Comparison of ENCODE assay signal across 25 mouse cellular contexts in genomic region chr16:76369236-76369635, GRCm38 (mm10). TPM values are rescaled to one million over a fixed set of nuclear protein-coding genes. Genes with fewer than 3 reads are reported as not detected.
A peak's percentile ranks its signal among the peaks of the same experiment; 100 is the strongest.
DNase-seq lines count a peak whose midpoint lies in the region; ATAC-seq lines count a peak whose summit lies in the region.
"Had no signal": no experiment of that assay in that cellular context is flagged by ENCODE, and none has a peak within 500 bp of the region (broad histone marks: within the 10 kb centered on the region; RNA-seq: fewer than 3 reads in every experiment).

No protein-coding gene starts in this region.

- no peak overlapping the region for H3K27ac ChIP-seq in heart, embryonic 11.5 days (ENCODE audit: low read depth, low read length)
- H3K27ac ChIP-seq in liver, embryonic 13.5 days = peak overlapping the region; percentile 15; the same call in 1 of the 2 replicates
- H3K27ac ChIP-seq in liver, embryonic 11.5 days (ENCODE audit: low read depth, low read length) = no peak overlapping the region
- no peak overlapping the region for H3K27ac ChIP-seq in liver, embryonic 16.5 days (ENCODE audit: low read length)
- H3K27ac ChIP-seq: embryonic facial prominence, embryonic 12.5 days; forebrain, embryonic 15.5 days; hindbrain, embryonic 13.5 days; limb, embryonic 13.5 days; stomach, postnatal 0 days had no signal

- H3K9ac ChIP-seq in heart, embryonic 11.5 days (ENCODE audit: low read depth, low read length) = no peak overlapping the region
- peak overlapping the region; percentile 100; the same call in 1 of the 2 replicates for H3K9ac ChIP-seq in liver, embryonic 13.5 days
- no peak overlapping the region for H3K9ac ChIP-seq in liver, embryonic 11.5 days (ENCODE audit: low read depth, low read length)
- no peak overlapping the region for H3K9ac ChIP-seq in liver, embryonic 16.5 days (ENCODE audit: low read depth, low read length)
- H3K9ac ChIP-seq: embryonic facial prominence, embryonic 12.5 days; forebrain, embryonic 15.5 days; limb, embryonic 13.5 days; midbrain, embryonic 12.5 days had no signal

- peaks cover 11% of the 10 kb centered on the region; the same call in 1 of the 2 replicates for H3K4me1 ChIP-seq in heart, embryonic 11.5 days (ENCODE audit: control insufficient read depth, insufficient read depth, low read length)
- peaks cover 78% of the 10 kb centered on the region for H3K4me1 ChIP-seq in liver, embryonic 13.5 days (replicated peaks)
- H3K4me1 ChIP-seq in liver, embryonic 11.5 days (replicated peaks; ENCODE audit: control insufficient read depth, insufficient read depth, low read length) = peaks cover 54% of the 10 kb centered on the region
- H3K4me1 ChIP-seq in liver, embryonic 16.5 days (ENCODE audit: control insufficient read depth, low read depth, low read length) = peaks cover 52% of the 10 kb centered on the region

- intact Hi-C loops in gastrocnemius, postnatal 36 days (cut with DNase I) = no loop called here

- peak; percentile 69 for DNase-seq in heart, adult 11 months
- DNase-seq in liver, embryonic 13.5 days = no peak
- no peak for DNase-seq in liver, embryonic 11.5 days (ENCODE audit: low spot score)
- peak; percentile 44 for DNase-seq in induced T-regulatory cell, adult 2 months (ENCODE audit: low read depth)
- no peak for DNase-seq in gastrocnemius, postnatal 36 days
- DNase-seq: adrenal gland, postnatal 10 days; cerebellum, adult 11 months; embryo, embryonic 11 days; heart, postnatal 4 days; lung, adult 2 months; lung, postnatal 14 days; right cerebral cortex, adult 18-20 months; right cerebral cortex, postnatal 4 days; thymus, adult 18-20 months; thymus, postnatal 25 days had no signal

- no peaks in the 10 kb centered on the region for H3K27me3 ChIP-seq in heart, embryonic 11.5 days (ENCODE audit: control insufficient read depth, insufficient read depth, low read length)
- no peaks in the 10 kb centered on the region for H3K27me3 ChIP-seq in liver, embryonic 13.5 days
- H3K27me3 ChIP-seq in liver, embryonic 11.5 days (replicated peaks; ENCODE audit: control insufficient read depth, insufficient read depth, low read length) = no peaks in the 10 kb centered on the region
- no peaks in the 10 kb centered on the region for H3K27me3 ChIP-seq in liver, embryonic 16.5 days (ENCODE audit: control insufficient read depth, insufficient read depth, low read depth, low read length)
- H3K27me3 ChIP-seq: embryonic facial prominence, embryonic 12.5 days; forebrain, embryonic 15.5 days; hindbrain, embryonic 13.5 days; limb, embryonic 13.5 days; midbrain, embryonic 12.5 days; Patski had no signal

- WGBS in heart, embryonic 11.5 days (ENCODE audit: insufficient replicate concordance) = 69% methylated on average over 9 of the region's 9 CpGs
- 74% methylated on average over 9 of the region's 9 CpGs for WGBS in liver, embryonic 13.5 days (ENCODE audit: insufficient replicate concordance)
- WGBS in liver, embryonic 11.5 days = 75% methylated on average over 9 of the region's 9 CpGs
- 76% methylated on average over 9 of the region's 9 CpGs for WGBS in liver, embryonic 16.5 days (ENCODE audit: insufficient replicate concordance)

- no peak for ATAC-seq in heart, embryonic 11.5 days (replicated peaks; ENCODE audit: insufficient number of reproducible peaks, low FRiP score, low TSS enrichment)
- ATAC-seq in liver, embryonic 13.5 days (ENCODE audit: low read depth) = no peak
- no peak for ATAC-seq in liver, embryonic 11.5 days (replicated peaks; ENCODE audit: low FRiP score)
- ATAC-seq in liver, embryonic 16.5 days (ENCODE audit: low read depth) = no peak
- ATAC-seq: forebrain, embryonic 15.5 days; intestine, postnatal 0 days; Patski had no signal

- no peaks in the 10 kb centered on the region for H3K9me3 ChIP-seq in heart, embryonic 11.5 days (replicated peaks; ENCODE audit: control insufficient read depth, low read length)
- H3K9me3 ChIP-seq in liver, embryonic 13.5 days (replicated peaks) = no peaks in the 10 kb centered on the region
- H3K9me3 ChIP-seq in liver, embryonic 11.5 days (ENCODE audit: control insufficient read depth, low read length) = no peaks in the 10 kb centered on the region
- no peaks in the 10 kb centered on the region for H3K9me3 ChIP-seq in liver, embryonic 16.5 days (replicated peaks; ENCODE audit: control insufficient read depth, low read length)
- H3K9me3 ChIP-seq: embryonic facial prominence, embryonic 12.5 days; forebrain, embryonic 15.5 days; hindbrain, embryonic 13.5 days; limb, embryonic 13.5 days; midbrain, embryonic 12.5 days had no signal

- H3K4me2 ChIP-seq in heart, embryonic 11.5 days = no peak overlapping the region
- peak overlapping the region; percentile 94 for H3K4me2 ChIP-seq in liver, embryonic 13.5 days
- H3K4me2 ChIP-seq in liver, embryonic 11.5 days = no peak overlapping the region; the same call in 1 of the 2 replicates
- H3K4me2 ChIP-seq in liver, embryonic 16.5 days (ENCODE audit: low read depth, low read length) = no peak overlapping the region; the same call in 1 of the 2 replicates

- no peak overlapping the region for H3K4me3 ChIP-seq in heart, embryonic 11.5 days (ENCODE audit: low read depth, low read length)
- H3K4me3 ChIP-seq in liver, embryonic 13.5 days (replicated peaks) = peak overlapping the region; percentile 96; the same call in 1 of the 2 replicates
- no peak overlapping the region for H3K4me3 ChIP-seq in liver, embryonic 11.5 days (ENCODE audit: low read depth, low read length)
- H3K4me3 ChIP-seq in liver, embryonic 16.5 days (ENCODE audit: low read depth, low read length) = peak overlapping the region; percentile 75
- H3K4me3 ChIP-seq: hindbrain, embryonic 13.5 days; limb, embryonic 13.5 days; midbrain, embryonic 12.5 days had no signal

- no peaks in the 10 kb centered on the region for H3K36me3 ChIP-seq in heart, embryonic 11.5 days (ENCODE audit: control insufficient read depth, insufficient read depth, low read length)
- H3K36me3 ChIP-seq in liver, embryonic 13.5 days = peaks cover 17% of the 10 kb centered on the region
- H3K36me3 ChIP-seq in liver, embryonic 11.5 days (ENCODE audit: control insufficient read depth, insufficient read depth, low read length) = peaks cover 7% of the 10 kb centered on the region
- no peaks in the 10 kb centered on the region for H3K36me3 ChIP-seq in liver, embryonic 16.5 days (ENCODE audit: control insufficient read depth, insufficient read depth)
- H3K36me3 ChIP-seq: forebrain, embryonic 15.5 days; hindbrain, embryonic 13.5 days; midbrain, embryonic 12.5 days had no signal

RNA-seq across cellular contexts. Expression of gene Nrip1, which starts 4.4 kb away (rescaled TPM):
- 23.6 and 26.5 TPM in 2 replicates for polyA plus RNA-seq in heart, embryonic 11.5 days (2014; fragmentation: Nextera tagmentation; extraction: Ambion mirVana)
- polyA plus RNA-seq in liver, embryonic 13.5 days (2015; fragmentation: Nextera tagmentation; extraction: Ambion mirVana) = 20.2 and 20.4 TPM in 2 replicates
- 35.0 and 37.3 TPM in 2 replicates for polyA plus RNA-seq in liver, embryonic 11.5 days (2014; fragmentation: Nextera tagmentation; extraction: Ambion mirVana)
- 17.4 TPM in 2 replicates for polyA plus RNA-seq in liver, embryonic 16.5 days (2015; fragmentation: Nextera tagmentation; extraction: Ambion mirVana)
- total RNA-seq in gastrocnemius, postnatal 36 days (2021) = 10 to 100 TPM; 38.2 to 40.5 TPM

Comparison
In these comparisons a context has a peak if more than half of its experiments do, and no peak if none do; other contexts are left out.
1. H3K4me3 ChIP-seq: peak in liver, embryonic 13.5 days (single experiment) and liver, embryonic 16.5 days (single experiment); none in heart, embryonic 11.5 days (single experiment) and liver, embryonic 11.5 days (single experiment).
2. DNase-seq: peak in heart, adult 11 months (single experiment) and induced T-regulatory cell, adult 2 months (single experiment); none in liver, embryonic 13.5 days (single experiment), liver, embryonic 11.5 days (single experiment) and gastrocnemius, postnatal 36 days (0 of 2).